Mouse (Mus musculus): ENCODE data around the gene Syf2. TPM values are rescaled to one million over a fixed set of nuclear protein-coding genes. Genes with fewer than 3 reads are reported as not detected.

Syf2 gene
- polyA plus RNA-seq, 2 experiments = 64.3 to 64.5 TPM

DNA sequence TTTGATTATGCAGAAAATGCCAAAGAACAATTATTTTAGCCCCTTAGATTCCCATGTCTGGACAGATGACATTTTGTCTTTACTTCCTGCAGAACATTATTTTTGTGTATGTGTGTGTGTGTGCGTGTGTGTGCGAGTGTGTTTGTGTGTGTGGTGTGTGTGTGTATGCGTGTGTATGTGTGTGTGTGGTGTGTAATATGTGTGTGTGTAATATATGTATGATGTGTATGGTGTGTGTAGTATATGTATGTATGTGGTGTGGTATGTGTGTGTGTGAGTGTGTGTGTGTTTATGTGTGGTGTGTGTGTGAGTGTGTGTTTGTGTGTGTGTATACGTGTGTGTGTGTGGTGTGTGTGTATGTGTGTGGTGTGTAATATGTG, 45.2 kb downstream of the Syf2 start:
- Histone ChIP-seq H3K9me3 (ENCODE audit: control insufficient read depth, low read length) (peaks cover 3% of the 10 kb centered on the region; the same call in 1 of the 2 replicates), H3K4me2 (replicated peaks; ENCODE audit: low read depth, low read length, severe bottlenecking) (no peak overlapping the region), H3K4me1 (ENCODE audit: control insufficient read depth, insufficient read depth, low read length) (0 out of 2 replicates have a peak, but pooled peaks cover 7% of the 10 kb centered on the region), H3K9ac (ENCODE audit: low read depth, low read length, severe bottlenecking) (no peak overlapping the region), H3K4me3 (replicated peaks; ENCODE audit: low read length) (no peak overlapping the region), H3K36me3 (ENCODE audit: control insufficient read depth, insufficient read depth, low read length) (no peaks in the 10 kb centered on the region), H3K27ac (replicated peaks; ENCODE audit: low read depth, low read length) (peak overlapping the region; percentile 55; the same call in 1 of the 2 replicates), H3K27me3 (ENCODE audit: control insufficient read depth, insufficient read depth, low read length) (no peaks in the 10 kb centered on the region)
- DNase-seq (ENCODE audit: low spot score) = no peak
- no peak for TF ChIP-seq POLR2A (IDR thresholded peaks at IDR 0.05; ENCODE audit: borderline replicate concordance, extremely low read depth, insufficient read depth, insufficient read length)
- 90% methylated on average over 4 of the region's 4 CpGs for WGBS
- no peak for ATAC-seq (ENCODE audit: low FRiP score, low read depth)

DNA sequence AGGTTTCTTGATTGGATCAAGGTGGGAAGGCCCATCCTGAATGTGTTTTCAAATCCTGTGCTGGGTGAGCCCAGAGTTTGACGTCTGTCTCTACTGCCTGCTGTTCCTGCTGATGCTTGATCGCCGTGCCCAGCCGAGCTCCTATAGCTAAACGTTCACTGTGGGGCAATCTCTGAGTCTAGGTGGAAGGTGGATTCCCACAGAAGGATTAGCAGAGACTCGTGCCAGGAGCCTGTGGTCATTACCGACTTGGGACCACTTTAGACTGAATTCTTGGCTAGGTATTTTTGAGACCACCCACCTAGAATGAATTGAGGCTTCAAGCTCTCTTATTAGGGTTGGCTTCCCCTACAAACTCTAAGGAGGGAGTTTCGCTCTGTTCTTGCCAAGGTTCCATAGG, 48.2 kb downstream of the Syf2 start:
- 45% methylated on average over 8 of the region's 8 CpGs for WGBS
- no peak for TF ChIP-seq POLR2A (IDR thresholded peaks at IDR 0.05; ENCODE audit: borderline replicate concordance, extremely low read depth, insufficient read depth, insufficient read length)
- DNase-seq (ENCODE audit: low spot score) (peak; percentile 77), ATAC-seq (ENCODE audit: low FRiP score, low read depth) (peak; percentile 64; the same call in 1 of the 2 replicates)
- Histone ChIP-seq H3K4me1 (ENCODE audit: control insufficient read depth, insufficient read depth, low read length) (peaks cover 16% of the 10 kb centered on the region), H3K4me2 (replicated peaks; ENCODE audit: low read depth, low read length, severe bottlenecking) (no peak overlapping the region), H3K27me3 (ENCODE audit: control insufficient read depth, insufficient read depth, low read length) (no peaks in the 10 kb centered on the region), H3K4me3 (replicated peaks; ENCODE audit: low read length) (no peak overlapping the region), H3K27ac (replicated peaks; ENCODE audit: low read depth, low read length) (peak overlapping the region; percentile 71), H3K9ac (ENCODE audit: low read depth, low read length, severe bottlenecking) (no peak overlapping the region), H3K9me3 (ENCODE audit: control insufficient read depth, low read length) (no peaks in the 10 kb centered on the region; the same call in 1 of the 2 replicates), H3K36me3 (ENCODE audit: control insufficient read depth, insufficient read depth, low read length) (no peaks in the 10 kb centered on the region)

DNA sequence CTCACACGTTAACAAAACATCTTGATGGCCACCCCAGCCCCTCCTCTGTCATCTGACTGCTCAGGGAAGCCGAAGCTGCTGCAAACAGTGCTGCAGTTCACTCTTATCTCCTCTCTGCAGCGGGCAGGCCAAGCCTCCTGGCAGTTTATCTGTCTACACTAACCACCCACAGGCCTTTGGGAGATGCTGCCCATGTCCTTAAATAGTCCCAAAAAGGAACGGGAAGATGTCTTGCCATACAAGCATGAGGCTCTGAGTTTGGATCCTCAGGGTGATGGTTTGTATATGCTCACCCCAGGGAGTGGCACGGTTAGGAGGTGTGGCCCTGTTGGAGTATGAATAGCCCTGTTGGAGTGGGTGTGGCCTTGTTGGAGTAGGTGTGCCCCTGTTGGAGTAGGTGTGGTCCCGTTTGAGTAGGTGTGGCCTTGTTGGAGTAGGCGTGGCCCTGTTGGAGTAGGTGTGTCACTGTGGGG, 51.3 kb downstream of the Syf2 start:
- TF ChIP-seq POLR2A (IDR thresholded peaks at IDR 0.05; ENCODE audit: borderline replicate concordance, extremely low read depth, insufficient read depth, insufficient read length) = no peak
- Histone ChIP-seq H3K4me1 (ENCODE audit: control insufficient read depth, insufficient read depth, low read length) (peaks cover 12% of the 10 kb centered on the region), H3K4me2 (replicated peaks; ENCODE audit: low read depth, low read length, severe bottlenecking) (no peak overlapping the region), H3K27ac (replicated peaks; ENCODE audit: low read depth, low read length) (no peak overlapping the region), H3K27me3 (ENCODE audit: control insufficient read depth, insufficient read depth, low read length) (no peaks in the 10 kb centered on the region), H3K9ac (ENCODE audit: low read depth, low read length, severe bottlenecking) (no peak overlapping the region), H3K36me3 (ENCODE audit: control insufficient read depth, insufficient read depth, low read length) (no peaks in the 10 kb centered on the region), H3K4me3 (replicated peaks; ENCODE audit: low read length) (no peak overlapping the region), H3K9me3 (ENCODE audit: control insufficient read depth, low read length) (no peaks in the 10 kb centered on the region; the same call in 1 of the 2 replicates)
- 58% methylated on average over 7 of the region's 7 CpGs for WGBS
- no peak for ATAC-seq (ENCODE audit: low FRiP score, low read depth)
- no peak for DNase-seq (ENCODE audit: low spot score)

DNA sequence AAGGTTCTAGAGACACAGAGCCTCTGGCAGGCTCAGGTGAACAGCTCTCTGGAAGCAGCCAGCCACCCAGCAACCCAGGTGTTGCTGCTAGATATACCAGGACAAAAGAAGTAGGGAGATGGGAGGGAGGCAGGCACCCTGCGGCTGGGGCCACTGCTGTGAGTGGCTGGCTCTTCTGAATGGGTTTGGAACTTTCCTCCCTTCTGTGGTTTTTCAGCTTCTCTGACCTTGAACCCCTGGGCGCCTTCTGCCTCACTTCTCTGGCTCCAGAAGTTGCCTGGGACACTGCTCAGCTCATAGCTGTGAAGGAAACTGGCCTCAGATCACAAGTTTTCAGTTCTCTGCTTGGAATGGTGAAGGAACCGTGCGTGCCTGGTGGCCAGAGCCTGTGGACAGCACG, 52.4 kb downstream of the Syf2 start:
- no peak overlapping the region for H3K4me3 ChIP-seq (replicated peaks; ENCODE audit: low read length)
- no peak for ATAC-seq (ENCODE audit: low FRiP score, low read depth)
- no peaks in the 10 kb centered on the region for H3K9me3 ChIP-seq (ENCODE audit: control insufficient read depth, low read length)
- TF ChIP-seq POLR2A (IDR thresholded peaks at IDR 0.05; ENCODE audit: borderline replicate concordance, extremely low read depth, insufficient read depth, insufficient read length) = no peak
- peaks cover 12% of the 10 kb centered on the region for H3K4me1 ChIP-seq (ENCODE audit: control insufficient read depth, insufficient read depth, low read length)
- 50% methylated on average over 5 of the region's 5 CpGs for WGBS
- no peak overlapping the region for H3K27ac ChIP-seq (replicated peaks; ENCODE audit: low read depth, low read length)
- H3K36me3 ChIP-seq (ENCODE audit: control insufficient read depth, insufficient read depth, low read length) = no peaks in the 10 kb centered on the region
- no peak for DNase-seq (ENCODE audit: low spot score)
- H3K4me2 ChIP-seq (replicated peaks; ENCODE audit: low read depth, low read length, severe bottlenecking) = no peak overlapping the region
- no peaks in the 10 kb centered on the region for H3K27me3 ChIP-seq (ENCODE audit: control insufficient read depth, insufficient read depth, low read length)
- no peak overlapping the region for H3K9ac ChIP-seq (ENCODE audit: low read depth, low read length, severe bottlenecking)

DNA sequence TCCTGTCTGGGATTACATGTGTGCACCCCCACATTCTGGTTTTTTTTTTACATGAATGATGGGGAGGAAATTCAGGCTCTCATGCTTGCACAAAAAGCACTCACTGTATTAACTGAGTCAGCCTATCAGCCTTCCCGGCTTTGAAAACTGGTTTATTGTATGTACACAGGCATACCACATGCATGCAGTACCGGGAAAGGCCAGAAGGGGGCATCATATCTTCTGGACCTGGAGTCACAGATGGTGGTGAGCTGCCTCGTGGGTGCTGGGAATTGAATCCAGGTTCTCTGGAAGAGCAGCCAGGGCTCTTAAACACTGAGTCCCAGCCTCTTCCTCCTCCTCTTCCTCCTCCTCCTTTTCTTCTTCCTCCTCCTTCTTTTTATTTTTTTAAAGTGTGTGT, 53.9 kb downstream of the Syf2 start:
- no peak for DNase-seq (ENCODE audit: low spot score)
- no peak overlapping the region for H3K9ac ChIP-seq (ENCODE audit: low read depth, low read length, severe bottlenecking)

More for the DNA sequence above, 53.9 kb downstream of the Syf2 start:
- no peak overlapping the region for H3K27ac ChIP-seq (replicated peaks; ENCODE audit: low read depth, low read length)
- TF ChIP-seq POLR2A (IDR thresholded peaks at IDR 0.05; ENCODE audit: borderline replicate concordance, extremely low read depth, insufficient read depth, insufficient read length) = no peak
- no peaks in the 10 kb centered on the region for H3K9me3 ChIP-seq (ENCODE audit: control insufficient read depth, low read length)
- H3K27me3 ChIP-seq (ENCODE audit: control insufficient read depth, insufficient read depth, low read length) = no peaks in the 10 kb centered on the region
- no peak overlapping the region for H3K4me2 ChIP-seq (replicated peaks; ENCODE audit: low read depth, low read length, severe bottlenecking)
- no peak overlapping the region for H3K4me3 ChIP-seq (replicated peaks; ENCODE audit: low read length)
- no peaks in the 10 kb centered on the region for H3K36me3 ChIP-seq (ENCODE audit: control insufficient read depth, insufficient read depth, low read length)
- no peak for ATAC-seq (ENCODE audit: low FRiP score, low read depth)
- 75% methylated on average over 3 of the region's 3 CpGs for WGBS
- peaks cover 9% of the 10 kb centered on the region for H3K4me1 ChIP-seq (ENCODE audit: control insufficient read depth, insufficient read depth, low read length)

Data from limb, embryonic 14.5 days (tissue).